Mouse (Mus musculus): Measurements from ENCODE around the gene Cox17. TPM values are rescaled to one million over a fixed set of nuclear protein-coding genes. Genes with fewer than 3 reads are reported as not detected.
"Not testable (repeated sequence)": the region's sequence is repeated elsewhere in the genome, so short reads cannot be mapped to it uniquely, and the experiment has no call there.

The Cox17 gene
- polyA plus RNA-seq, 1 experiment from 2014 or later = 557 TPM

DNA sequence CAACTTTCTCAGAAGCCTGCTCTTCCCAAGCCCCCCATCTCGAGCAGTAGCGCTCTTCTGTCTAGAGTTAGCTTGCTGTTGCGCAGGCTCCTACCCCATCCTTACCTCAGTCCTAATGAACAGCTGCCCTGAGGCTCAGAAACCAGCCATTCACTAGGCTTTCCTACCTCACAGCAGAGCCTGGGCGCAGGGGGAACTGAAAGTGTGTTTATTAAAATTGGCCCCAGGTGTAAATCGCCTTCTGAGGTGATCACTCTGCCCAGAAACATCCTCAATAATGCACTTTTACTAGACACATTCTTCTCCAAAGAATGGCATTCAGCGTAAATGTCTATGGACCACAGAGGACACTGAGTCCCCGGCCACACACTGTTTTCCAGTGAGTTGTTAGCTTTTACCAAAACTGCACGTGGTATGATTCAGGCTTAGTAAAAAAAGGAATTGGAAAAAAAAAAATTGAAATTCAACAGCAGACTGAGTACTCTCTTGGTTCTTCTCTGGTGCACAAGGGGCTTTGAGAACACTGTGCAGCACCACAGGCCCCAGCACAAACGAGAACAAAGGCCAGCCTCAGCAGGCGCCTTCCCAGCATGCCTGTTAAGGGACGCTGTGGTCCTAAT, 19.9 kb upstream of the Cox17 start:
- Histone ChIP-seq H3K27me3 (replicated peaks; ENCODE audit: control insufficient read depth, insufficient read depth, low read length) (no peaks in the 10 kb centered on the region), H3K27ac (ENCODE audit: low read depth, low read length) (no peak overlapping the region), H3K9ac (ENCODE audit: low read depth, low read length) (no peak overlapping the region), H3K4me1 (replicated peaks; ENCODE audit: control insufficient read depth, insufficient read depth, low read length) (no peaks in the 10 kb centered on the region), H3K9me3 (ENCODE audit: control insufficient read depth) (no peaks in the 10 kb centered on the region), H3K4me2 (replicated peaks; ENCODE audit: low read depth) (no peak overlapping the region), H3K36me3 (ENCODE audit: control insufficient read depth, insufficient read depth) (no peaks in the 10 kb centered on the region), H3K4me3 (ENCODE audit: low read depth, low read length) (no peak overlapping the region)
- ATAC-seq = no peak
- WGBS = 91% methylated on average over 11 of the region's 11 CpGs
- no peak for TF ChIP-seq CTCF (IDR thresholded peaks at IDR 0.05; ENCODE audit: low read depth)

DNA sequence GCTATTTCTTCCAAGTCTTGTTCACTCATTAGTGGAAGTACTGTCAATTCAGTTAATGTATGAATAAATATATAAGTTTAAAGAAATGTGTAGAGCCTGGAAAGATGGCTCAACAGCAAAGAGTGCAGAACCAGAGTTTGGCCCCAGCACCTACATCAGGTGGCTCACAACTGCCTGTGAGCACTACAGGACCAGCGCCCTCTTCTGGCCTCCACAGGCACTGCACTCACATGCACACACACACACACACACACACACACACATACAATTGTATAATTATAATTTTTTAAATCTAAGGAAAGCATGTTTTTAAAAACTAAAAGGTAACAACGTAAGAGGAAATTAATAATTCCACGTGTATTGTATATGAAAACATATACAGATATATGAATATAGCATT, 17.5 kb upstream of the Cox17 start:
- 87% methylated on average over 3 of the region's 3 CpGs for WGBS
- H3K9ac ChIP-seq (ENCODE audit: low read depth, low read length) = no peak overlapping the region
- TF ChIP-seq CTCF (IDR thresholded peaks at IDR 0.05; ENCODE audit: low read depth) = peak; percentile 41
- H3K4me1 ChIP-seq (replicated peaks; ENCODE audit: control insufficient read depth, insufficient read depth, low read length) = 0 out of 2 replicates have a peak, but pooled peaks cover 4% of the 10 kb centered on the region
- no peak overlapping the region for H3K27ac ChIP-seq (ENCODE audit: low read depth, low read length)
- no peaks in the 10 kb centered on the region for H3K9me3 ChIP-seq (ENCODE audit: control insufficient read depth)
- ATAC-seq = no peak
- no peak overlapping the region for H3K4me3 ChIP-seq (ENCODE audit: low read depth, low read length)
- H3K27me3 ChIP-seq (replicated peaks; ENCODE audit: control insufficient read depth, insufficient read depth, low read length) = no peaks in the 10 kb centered on the region
- H3K4me2 ChIP-seq (replicated peaks; ENCODE audit: low read depth) = no peak overlapping the region
- no peaks in the 10 kb centered on the region for H3K36me3 ChIP-seq (ENCODE audit: control insufficient read depth, insufficient read depth)

DNA sequence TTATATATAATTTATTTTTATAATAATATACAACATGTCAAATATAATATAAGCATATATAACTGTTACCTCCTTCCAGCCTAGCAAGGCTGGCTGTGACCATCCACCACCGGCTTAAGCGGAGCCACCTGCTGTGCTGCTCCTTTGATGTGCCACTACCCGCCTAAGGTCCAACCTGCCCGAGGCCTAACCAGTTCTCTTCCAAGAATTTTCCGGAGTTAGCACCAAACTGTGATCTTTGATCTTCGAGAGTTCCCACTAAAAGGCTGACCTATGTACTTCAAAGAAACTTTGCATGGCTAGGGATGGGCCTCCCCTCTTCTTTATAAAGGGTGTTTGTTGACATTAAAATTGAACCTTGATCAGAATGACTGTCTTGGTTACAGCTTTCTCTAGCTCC, 12.4 kb upstream of the Cox17 start:
- peak; percentile 93 for ATAC-seq
- 0 out of 2 replicates have a peak, but pooled peaks cover 4% of the 10 kb centered on the region for H3K4me1 ChIP-seq (replicated peaks; ENCODE audit: control insufficient read depth, insufficient read depth, low read length)
- TF ChIP-seq CTCF (IDR thresholded peaks at IDR 0.05; ENCODE audit: low read depth) = no peak
- H3K4me3 ChIP-seq (ENCODE audit: low read depth, low read length) = no peak overlapping the region
- H3K27ac ChIP-seq (ENCODE audit: low read depth, low read length) = no peak overlapping the region
- H3K4me2 ChIP-seq (replicated peaks; ENCODE audit: low read depth) = no peak overlapping the region
- no peaks in the 10 kb centered on the region for H3K9me3 ChIP-seq (ENCODE audit: control insufficient read depth)
- H3K9ac ChIP-seq (ENCODE audit: low read depth, low read length) = no peak overlapping the region
- whole genome bisulfite sequencing = 16% methylated on average over 6 of the region's 6 CpGs
- no peaks in the 10 kb centered on the region for H3K27me3 ChIP-seq (replicated peaks; ENCODE audit: control insufficient read depth, insufficient read depth, low read length)
- no peaks in the 10 kb centered on the region for H3K36me3 ChIP-seq (ENCODE audit: control insufficient read depth, insufficient read depth)

DNA sequence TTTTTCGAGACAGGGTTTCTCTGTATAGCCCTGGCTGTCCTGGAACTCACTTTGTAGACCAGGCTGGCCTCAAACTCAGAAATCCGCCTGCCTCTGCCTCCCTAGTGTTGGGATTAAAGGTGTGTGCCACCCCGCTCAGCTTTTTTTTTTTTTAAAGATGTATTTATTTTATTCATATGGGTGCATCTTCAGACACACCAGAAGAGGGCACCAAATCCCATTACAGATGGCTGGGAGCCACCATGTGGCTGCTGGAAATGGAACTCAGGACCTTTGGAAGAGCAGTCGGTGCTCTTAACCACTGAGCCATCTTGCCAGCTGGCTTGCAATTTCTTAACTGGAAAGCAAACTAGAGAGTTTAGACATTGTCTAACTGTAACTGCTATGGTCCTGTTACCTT, 8.7 kb upstream of the Cox17 start:
- not testable (repeated sequence) for H3K9ac ChIP-seq (ENCODE audit: low read depth, low read length); H3K9me3 ChIP-seq (ENCODE audit: control insufficient read depth); H3K36me3 ChIP-seq (ENCODE audit: control insufficient read depth, insufficient read depth); H3K27me3 ChIP-seq (replicated peaks; ENCODE audit: control insufficient read depth, insufficient read depth, low read length); H3K27ac ChIP-seq (ENCODE audit: low read depth, low read length); H3K4me1 ChIP-seq (replicated peaks; ENCODE audit: control insufficient read depth, insufficient read depth, low read length); ATAC-seq; H3K4me2 ChIP-seq (replicated peaks; ENCODE audit: low read depth); H3K4me3 ChIP-seq (ENCODE audit: low read depth, low read length)
- 84% methylated on average over 4 of the region's 4 CpGs for WGBS
- peak; percentile 27 for TF ChIP-seq CTCF (IDR thresholded peaks at IDR 0.05; ENCODE audit: low read depth)

DNA sequence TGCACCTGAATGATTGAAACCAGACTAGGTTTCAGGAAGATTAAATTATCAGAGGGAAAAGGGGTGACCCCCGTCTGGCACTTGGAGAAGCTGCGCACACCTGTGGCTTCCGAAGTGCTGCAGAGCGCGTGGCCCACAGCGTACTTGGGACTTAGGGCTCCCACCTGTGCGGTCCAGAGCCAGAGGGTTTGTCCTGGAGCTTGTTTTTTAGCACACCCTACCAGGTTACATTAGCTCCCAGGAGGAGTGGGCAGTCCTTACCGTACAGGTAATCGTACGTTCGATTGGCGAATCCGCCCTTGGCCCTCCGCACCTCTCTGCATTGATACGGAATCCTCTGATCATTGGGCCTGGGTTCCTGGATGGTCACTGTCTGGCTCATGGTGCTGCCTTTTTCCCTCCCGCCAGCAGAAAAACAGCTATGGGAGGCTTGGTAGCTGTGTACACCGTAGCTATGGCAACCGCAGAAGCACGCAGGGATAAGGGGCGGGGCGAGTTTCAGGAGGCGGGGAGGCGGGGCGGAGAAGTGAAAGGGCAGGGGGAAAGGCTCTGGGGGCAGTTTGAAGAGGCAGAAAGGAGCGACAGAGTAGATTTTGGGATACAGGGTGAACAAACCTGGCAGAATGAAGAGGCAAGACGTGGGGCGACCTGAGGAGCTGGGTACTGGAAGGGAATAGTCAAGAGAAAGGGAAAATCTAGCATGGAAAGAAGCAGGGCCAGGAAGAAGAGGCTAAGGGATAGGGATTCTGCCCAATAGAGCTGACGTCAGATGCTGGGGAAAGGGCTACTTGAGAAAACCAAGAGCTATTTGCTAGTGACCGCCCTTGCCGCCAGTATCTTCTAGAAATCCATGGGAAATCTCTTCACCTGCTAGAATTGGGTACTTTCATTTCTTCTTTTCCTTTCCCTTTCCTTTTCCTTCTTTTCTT, 5.1 kb upstream of the Cox17 start, which contains the start of gene Maats1:
Gene Maats1, minus strand, starts transcription at position 748 of the 929 bp plus-strand sequence.
- Histone ChIP-seq H3K4me3 (ENCODE audit: low read depth, low read length) (peak within 1 kb of the TSS; percentile 25), H3K27ac (ENCODE audit: low read depth, low read length) (no peak within 1 kb of the TSS), H3K9ac (ENCODE audit: low read depth, low read length) (peak within 1 kb of the TSS; percentile 5; the same call in 1 of the 2 replicates), H3K4me2 (replicated peaks; ENCODE audit: low read depth) (peak within 1 kb of the TSS; percentile 70), H3K27me3 (replicated peaks; ENCODE audit: control insufficient read depth, insufficient read depth, low read length) (no peaks in the 10 kb centered on the region), H3K9me3 (ENCODE audit: control insufficient read depth) (no peaks in the 10 kb centered on the region), H3K4me1 (replicated peaks; ENCODE audit: control insufficient read depth, insufficient read depth, low read length) (0 out of 2 replicates have a peak, but pooled peaks cover 3% of the 10 kb centered on the region), H3K36me3 (ENCODE audit: control insufficient read depth, insufficient read depth) (no peaks in the 10 kb centered on the region)
- TF ChIP-seq CTCF (IDR thresholded peaks at IDR 0.05; ENCODE audit: low read depth) = no peak
- ATAC-seq = peak; percentile 77
- WGBS = 9% methylated on average over 30 of the region's 30 CpGs

All from intestine, postnatal 0 days (tissue).